Mouse (Mus musculus) heart, postnatal 25 days (tissue): ENCODE data around the gene Kdelr1. TPM values are rescaled to one million over a fixed set of nuclear protein-coding genes. Genes with fewer than 3 reads are reported as not detected.
"Not testable (repeated sequence)": the region's sequence is repeated elsewhere in the genome, so short reads cannot be mapped to it uniquely, and the experiment has no call there.

Source experiments
- DNase-seq: peaks from one replicate; pipeline ENCODE4 v3.0.0; 2022; ENCODE audit warnings: low spot score
- intact Hi-C: fragments of 180-260 bp; cut with DNase I; formaldehyde crosslinking; loops from one replicate; pipeline ENCODE4 v1.15.1; 2025
- total RNA-seq, 2 experiments: library from RNA; stranded (reverse); gene quantifications; 2 replicates each; pipeline ENCODE4 v1.2.3; 2021

The Kdelr1 gene
- total RNA-seq, 2 experiments from 2014 or later: 97.5 to 114 TPM

GRCm38 (mm10) chr7:45869107-45869670 lies 3.4 kb upstream of the Kdelr1 start:
- DNase-seq: no peak
- intact Hi-C loops: no loop called here

GRCm38 (mm10) chr7:45869787-45870186 lies 2.8 kb upstream of the Kdelr1 start:
- DNase-seq: no peak
- intact Hi-C loops: loop anchor here (5.0 kb wide), 1 partner anchor 143 kb away; no protein-coding TSS in a partner anchor

GRCm38 (mm10) chr7:45870282-45871058 lies 2.1 kb upstream of the Kdelr1 start:
- DNase-seq: no peak
- intact Hi-C loops: loop anchor here (5.0 kb wide), 1 partner anchor 142 kb away; no protein-coding TSS in a partner anchor

- DNase-seq: peak; percentile 46
- intact Hi-C loops: loop anchor here (1.0 to 5.0 kb wide), 3 partner anchors 51 to 139 kb away; partner anchors contain the start of gene Ccdc114
Measured at GRCm38 (mm10) chr7:45873061-45873947, 732 bp downstream of the Kdelr1 start.

GRCm38 (mm10) chr7:45876895-45877294 lies 4.3 kb downstream of the Kdelr1 start:
- intact Hi-C loops: no loop called here
- no peak for DNase-seq

GRCm38 (mm10) chr7:45878278-45878677 lies 5.7 kb downstream of the Kdelr1 start, which contains the start of gene Grin2d:
Grin2d (minus strand) TSS chr7:45878378.
- intact Hi-C loops: loop anchor here (2.0 kb wide), 1 partner anchor 17 kb away; no protein-coding TSS in a partner anchor
- not testable (repeated sequence) for DNase-seq

GRCm38 (mm10) chr7:45880531-45880930 lies 8.0 kb downstream of the Kdelr1 start:
- intact Hi-C loops: no loop called here
- DNase-seq: no peak

GRCm38 (mm10) chr7:45881011-45881410 lies 8.4 kb downstream of the Kdelr1 start:
- DNase-seq: no peak
- intact Hi-C loops: no loop called here

- DNase-seq: no peak
- intact Hi-C loops: no loop called here
Measured at GRCm38 (mm10) chr7:45887246-45887645, 14.7 kb downstream of the Kdelr1 start.

GRCm38 (mm10) chr7:45892651-45893050 lies 20.1 kb downstream of the Kdelr1 start:
- no peak for DNase-seq
- intact Hi-C loops: no loop called here

GRCm38 (mm10) chr7:45895931-45896516 lies 23.5 kb downstream of the Kdelr1 start:
- intact Hi-C loops: loop anchor here (2.0 kb wide), 2 partner anchors 17 to 29 kb away; partner anchors contain the start of genes Ccdc114 and Grin2d
- no peak for DNase-seq

- intact Hi-C loops: loop anchor here (2.0 kb wide), 1 partner anchor 28 kb away; the partner anchor contains the start of gene Ccdc114
- peak; percentile 95 for DNase-seq
Measured at GRCm38 (mm10) chr7:45896517-45897257, 24.1 kb downstream of the Kdelr1 start, which contains the start of the genes Syngr4 and Tmem143. Syngr4 (minus strand) TSS chr7:45896714. Tmem143 (plus strand) TSS chr7:45896941.

- DNase-seq: no peak
Measured at GRCm38 (mm10) chr7:45897258-45897757, 24.7 kb downstream of the Kdelr1 start.

GRCm38 (mm10) chr7:45898125-45898524 lies 25.6 kb downstream of the Kdelr1 start:
- DNase-seq, intact Hi-C loops: not testable (repeated sequence)

More at GRCm38 (mm10) chr7:45897258-45897757, 24.7 kb downstream of the Kdelr1 start:
- intact Hi-C loops: loop anchor here (2.0 kb wide), 1 partner anchor 27 kb away; the partner anchor contains the start of gene Ccdc114

GRCm38 (mm10) chr7:45901562-45901961 lies 29.0 kb downstream of the Kdelr1 start:
- no peak for DNase-seq
- intact Hi-C loops: no loop called here

- intact Hi-C loops: no loop called here
- DNase-seq: no peak
Measured at GRCm38 (mm10) chr7:45902481-45903002, 30.0 kb downstream of the Kdelr1 start.

GRCm38 (mm10) chr7:45906622-45907021 lies 34.0 kb downstream of the Kdelr1 start:
- intact Hi-C loops: no loop called here
- no peak for DNase-seq

- no peak for DNase-seq
- intact Hi-C loops: no loop called here
Measured at GRCm38 (mm10) chr7:45908384-45908783, 35.8 kb downstream of the Kdelr1 start.
